8 mouse cellular contexts compared by ENCODE assay signal in the genomic region with DNA sequence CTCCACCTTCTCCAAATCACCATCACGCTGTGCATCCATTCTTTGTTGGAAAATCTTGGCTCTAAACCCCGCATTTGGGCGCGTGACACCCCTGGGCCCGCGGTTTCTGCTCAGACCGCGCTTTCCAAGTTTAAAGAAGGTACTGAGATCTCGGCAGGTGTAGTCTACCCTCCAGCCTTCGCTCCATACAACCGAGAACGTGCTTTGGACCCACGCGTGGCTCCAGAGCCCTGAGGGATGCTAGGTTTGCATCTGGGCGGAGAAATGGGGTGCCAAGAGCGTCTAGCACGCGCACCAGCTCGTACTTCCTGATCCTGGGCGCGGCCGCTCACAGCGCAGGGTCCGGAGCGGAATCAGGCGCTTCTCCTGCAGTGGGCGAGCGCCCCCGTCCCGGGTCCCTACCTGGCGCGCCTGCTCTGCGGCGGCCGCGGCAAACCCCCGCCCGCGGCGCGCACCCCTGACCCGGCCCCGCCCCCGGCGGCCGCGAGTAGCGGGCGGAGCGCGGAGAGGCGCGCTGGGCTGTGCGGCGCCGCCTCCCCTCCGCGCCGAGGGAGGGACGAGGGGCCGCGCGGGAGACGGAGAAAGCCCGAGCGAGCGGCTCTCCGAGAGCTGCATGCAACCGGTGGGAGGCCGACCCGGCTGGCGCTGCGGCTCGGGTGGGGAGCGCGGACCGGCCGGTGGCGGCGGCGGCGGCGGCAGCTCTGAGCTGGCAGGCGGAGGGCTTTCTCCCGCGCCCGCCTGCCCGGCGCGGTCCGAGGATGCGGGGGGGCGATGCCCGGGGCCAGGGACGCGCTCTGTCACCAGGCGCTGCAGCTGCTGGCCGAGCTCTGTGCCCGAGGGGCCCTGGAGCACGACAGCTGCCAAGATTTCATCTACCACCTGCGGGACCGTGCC. TPM values are rescaled to one million over a fixed set of nuclear protein-coding genes. Genes with fewer than 3 reads are reported as not detected.
DNase-seq lines count a peak whose midpoint lies in the region; ATAC-seq and TF ChIP-seq lines count a peak whose summit lies in the region.

A gene (plus strand): TSS at position 497 of the 894 bp plus-strand sequence.

- TF ChIP-seq CTCF in liver, postnatal 0 days (IDR thresholded peaks at IDR 0.05; ENCODE audit: low read depth) = no peak

- H3K36me3 ChIP-seq in megakaryocyte, embryonic 14.5 days (replicated peaks; ENCODE audit: low read length) = no peaks in the 10 kb centered on the region
- H3K36me3 ChIP-seq in embryonic facial prominence, embryonic 14.5 days (ENCODE audit: control insufficient read depth, insufficient read depth, low read length) = no peaks in the 10 kb centered on the region
- no peaks in the 10 kb centered on the region for H3K36me3 ChIP-seq in liver, postnatal 0 days (replicated peaks; ENCODE audit: insufficient read depth, low read length)

- H3K4me1 ChIP-seq in megakaryocyte, embryonic 14.5 days = peaks cover 13% of the 10 kb centered on the region
- H3K4me1 ChIP-seq in embryonic facial prominence, embryonic 14.5 days (ENCODE audit: control insufficient read depth, insufficient read depth, low read length) = no peaks in the 10 kb centered on the region
- peaks cover 6% of the 10 kb centered on the region; the same call in 1 of the 2 replicates for H3K4me1 ChIP-seq in liver, postnatal 0 days (ENCODE audit: insufficient read depth)

- H3K9ac ChIP-seq in embryonic facial prominence, embryonic 14.5 days (ENCODE audit: low read depth, low read length) = peak within 1 kb of the TSS; percentile 71
- H3K9ac ChIP-seq in liver, postnatal 0 days (replicated peaks) = no peak within 1 kb of the TSS

- no peak within 1 kb of the TSS for H3K27ac ChIP-seq in embryonic facial prominence, embryonic 14.5 days (replicated peaks; ENCODE audit: low read depth, low read length)
- no peak within 1 kb of the TSS for H3K27ac ChIP-seq in liver, postnatal 0 days (ENCODE audit: low read depth)

- H3K27me3 ChIP-seq in megakaryocyte, embryonic 14.5 days (replicated peaks) = peaks cover 52% of the 10 kb centered on the region
- H3K27me3 ChIP-seq in embryonic facial prominence, embryonic 14.5 days (replicated peaks; ENCODE audit: control insufficient read depth, insufficient read depth, low read length) = peaks cover 51% of the 10 kb centered on the region
- peaks cover 40% of the 10 kb centered on the region for H3K27me3 ChIP-seq in liver, postnatal 0 days (ENCODE audit: insufficient read depth, low read length)

- WGBS in embryonic facial prominence, embryonic 14.5 days = 2% methylated on average over 27 of the region's 102 CpGs
- 3% methylated on average over 67 of the region's 102 CpGs for WGBS in liver, postnatal 0 days (ENCODE audit: insufficient replicate concordance)

- H3K4me2 ChIP-seq in embryonic facial prominence, embryonic 14.5 days (ENCODE audit: low read depth, low read length) = peak within 1 kb of the TSS; percentile 99
- H3K4me2 ChIP-seq in liver, postnatal 0 days (ENCODE audit: low read depth, low read length) = peak within 1 kb of the TSS; percentile 83

- intact Hi-C loops in heart, postnatal 14 days (cut with DNase I) = no loop called here

- no peak for TF ChIP-seq EP300 in liver, postnatal 0 days (IDR thresholded peaks at IDR 0.05; ENCODE audit: low read depth)

- H3K4me3 ChIP-seq in megakaryocyte, embryonic 14.5 days (replicated peaks) = peak within 1 kb of the TSS; percentile 89
- peak within 1 kb of the TSS; percentile 73 for H3K4me3 ChIP-seq in embryonic facial prominence, embryonic 14.5 days (ENCODE audit: low read depth, low read length)
- peak within 1 kb of the TSS; percentile 54 for H3K4me3 ChIP-seq in liver, postnatal 0 days (ENCODE audit: low read depth, low read length)

- H3K9me3 ChIP-seq in megakaryocyte, embryonic 14.5 days = no peaks in the 10 kb centered on the region
- no peaks in the 10 kb centered on the region for H3K9me3 ChIP-seq in embryonic facial prominence, embryonic 14.5 days (ENCODE audit: control insufficient read depth, low read length)
- H3K9me3 ChIP-seq in liver, postnatal 0 days (ENCODE audit: low read length) = no peaks in the 10 kb centered on the region

- ATAC-seq in megakaryocyte, adult 5-6 weeks (ENCODE audit: poor library complexity, severe bottlenecking) = no peak
- peak; percentile 92 for ATAC-seq in embryonic facial prominence, embryonic 14.5 days (ENCODE audit: low read depth)
- no peak for ATAC-seq in liver, postnatal 0 days

- peak; percentile 70 for DNase-seq in embryonic facial prominence, embryonic 14.5 days (ENCODE audit: low spot score)
- peak; percentile 21 to 37 for DNase-seq in heart, postnatal 14 days
- peak; percentile 57 to 73 for DNase-seq in kidney, postnatal 4 days
- DNase-seq in liver, postnatal 0 days = peak; percentile 15
- DNase-seq in ovary, postnatal 14 days (ENCODE audit: low spot score) = peak; percentile 20
- DNase-seq in urinary bladder, postnatal 4 days (ENCODE audit: low spot score in 2 of 2) = peak; percentile 23 to 62

RNA-seq across cellular contexts. Expression of the gene that starts here (rescaled TPM):
- polyA plus RNA-seq in megakaryocyte, embryonic 14.5 days (2012; ENCODE audit: insufficient read depth, low replicate concordance) = not detected in 2 replicates
- not detected in 2 replicates for total RNA-seq in megakaryocyte, adult 5-6 weeks (2015)
- total RNA-seq in megakaryocyte, adult 5-6 weeks (2017) = not detected in 2 replicates
- polyA plus RNA-seq in embryonic facial prominence, embryonic 14.5 days (2014; fragmentation: Nextera tagmentation; extraction: Ambion mirVana) = 4.8 and 6.4 TPM in 2 replicates
- total RNA-seq in heart, postnatal 14 days (2021) = under 1 TPM in 1 of 2 experiments, not detected in 1; 0.17 TPM
- polyA plus RNA-seq in liver, postnatal 0 days (2015; fragmentation: Nextera tagmentation; extraction: Ambion mirVana) = 0.13 and 0.23 TPM in 2 replicates

Comparison
In these comparisons a context has a peak if more than half of its experiments do, and no peak if none do; other contexts are left out.
1. Peak in DNase-seq in heart, postnatal 14 days; RNA of the gene not detected or under 1 TPM.
2. Peak in DNase-seq, H3K4me3 ChIP-seq and H3K4me2 ChIP-seq in liver, postnatal 0 days; RNA of the gene not detected or under 1 TPM.
3. DNase-seq: peak in every context shown above with its lines; median percentile 70 in embryonic facial prominence, embryonic 14.5 days; 65 in kidney, postnatal 4 days; 42 in urinary bladder, postnatal 4 days; 29 in heart, postnatal 14 days; 20 in ovary, postnatal 14 days; 15 in liver, postnatal 0 days.